In the genomic region with DNA sequence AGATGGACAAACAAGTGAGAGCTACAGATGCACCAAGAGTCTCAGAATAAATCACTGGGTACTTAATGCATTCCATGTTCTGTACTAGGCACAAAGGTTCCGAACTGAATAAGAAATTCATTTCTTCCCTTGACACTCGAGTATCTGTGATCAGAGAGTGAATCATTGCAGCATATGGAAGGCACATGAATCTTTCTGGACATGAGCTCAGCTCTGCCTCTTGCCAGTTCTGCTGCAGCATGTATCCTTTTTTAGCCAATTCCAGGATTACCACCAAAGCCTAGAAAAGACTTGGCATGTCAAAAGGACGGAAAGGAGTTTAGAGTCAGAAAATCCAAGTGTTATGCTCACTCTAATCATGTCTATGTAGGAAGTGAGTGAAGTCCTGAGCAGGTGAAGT, we compare ENCODE assay signal across 20 mouse cellular contexts.
"Had no signal": no experiment of that assay in that cellular context is flagged by ENCODE, and none has a peak within 500 bp of the region (broad histone marks: within the 10 kb centered on the region; RNA-seq: fewer than 3 reads in every experiment).

No protein-coding gene starts in this region.

- DNase-seq: kidney, adult 11 months; kidney, adult 8-10 months; kidney, postnatal 25 days; layer of hippocampus, adult 9-11 months; liver; lung, adult 18-20 months; lung, postnatal 10 days; lung, postnatal 36 days; midbrain, embryonic 14.5 days; right cerebral cortex, postnatal 25 days; thymus, postnatal 25 days had no signal

- ATAC-seq: liver, embryonic 12.5 days had no signal

- H3K4me2 ChIP-seq: limb, embryonic 13.5 days; liver, embryonic 12.5 days; liver, embryonic 15.5 days; lung, embryonic 15.5 days; midbrain, embryonic 11.5 days had no signal

- H3K4me1 ChIP-seq: limb, embryonic 10.5 days; limb, embryonic 13.5 days; liver, embryonic 12.5 days; liver, embryonic 15.5 days; lung, embryonic 15.5 days; megakaryocyte, embryonic 14.5 days had no signal

- H3K9ac ChIP-seq: limb, embryonic 13.5 days; liver, embryonic 12.5 days; liver, embryonic 15.5 days; lung, embryonic 15.5 days had no signal

- H3K9me3 ChIP-seq: limb, embryonic 10.5 days; limb, embryonic 13.5 days; liver, embryonic 12.5 days; liver, embryonic 15.5 days; lung, embryonic 15.5 days; megakaryocyte, embryonic 14.5 days had no signal

- H3K27ac ChIP-seq: layer of hippocampus, adult 2 months; limb, embryonic 10.5 days; limb, embryonic 13.5 days; liver, embryonic 12.5 days; liver, embryonic 15.5 days; lung, embryonic 15.5 days; stomach, postnatal 0 days had no signal

- H3K27me3 ChIP-seq: limb, embryonic 13.5 days; liver, embryonic 12.5 days; liver, embryonic 15.5 days; lung, embryonic 15.5 days; megakaryocyte, embryonic 14.5 days had no signal

- H3K36me3 ChIP-seq: limb, embryonic 10.5 days; limb, embryonic 13.5 days; liver, embryonic 12.5 days; liver, embryonic 15.5 days; lung, embryonic 15.5 days had no signal

- H3K4me3 ChIP-seq: layer of hippocampus, adult 2 months; limb, embryonic 10.5 days; limb, embryonic 13.5 days; liver, embryonic 12.5 days; liver, embryonic 15.5 days; lung, embryonic 15.5 days; megakaryocyte, embryonic 14.5 days had no signal
